Mouse (Mus musculus): ENCODE data around the gene Lta.

DNA sequence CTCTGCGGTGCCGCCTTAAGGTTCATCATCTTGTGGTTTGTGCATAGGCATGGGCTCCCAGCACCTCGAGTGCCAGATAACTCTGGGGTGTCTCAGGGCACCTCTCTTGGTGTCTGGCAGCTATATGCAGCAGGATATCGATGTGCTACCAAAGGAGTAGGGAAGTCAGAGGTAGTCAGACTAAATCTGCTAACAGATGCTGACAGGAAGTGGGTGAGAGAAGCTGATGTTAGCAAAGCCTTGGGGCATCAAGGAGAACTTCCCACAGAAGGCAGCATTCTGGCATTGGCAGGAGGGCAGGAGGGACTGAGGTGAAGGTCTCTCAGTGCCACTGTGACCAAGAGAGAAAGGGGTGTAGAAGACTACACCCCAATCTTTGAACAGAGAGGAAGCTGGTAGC is 15.1 kb downstream of the Lta start:
- no peak for TF ChIP-seq CTCF (conservative IDR thresholded peaks at IDR 0.05; ENCODE audit: low read length)
- no peak for TF ChIP-seq POU5F1 (IDR thresholded peaks at IDR 0.05; ENCODE audit: borderline replicate concordance, low read length)
- TF ChIP-seq NANOG (IDR thresholded peaks at IDR 0.05; ENCODE audit: borderline replicate concordance, low read length): no peak

Measured in E14TG2a.4 (cell line).